Mouse (Mus musculus) heart, adult 9 months (tissue): ENCODE measurements at regions not wholly inside any gene's neighbourhood (a gene's known extent, or its start where the extent isn't known, plus 50 kb on each side); places are given as distances from the start of the nearest gene placed in this dataset.
"Not testable (repeated sequence)": the region's sequence is repeated elsewhere in the genome, so short reads cannot be mapped to it uniquely, and the experiment has no call there.

Experiments used
- DNase-seq, 2 experiments: peaks; one replicate each; pipeline ENCODE4 v3.0.0; 2022; ENCODE audit warnings: low spot score in 2 of 2

- DNase-seq = no peak
Observed at GRCm38 (mm10) chr11:24925135-24925534, 847.3 kb downstream of the Bcl11a start.

GRCm38 (mm10) chr11:24943646-24944045 is 865.8 kb downstream of the Bcl11a start:
- no peak for DNase-seq

- no peak for DNase-seq
Observed at GRCm38 (mm10) chr11:24951161-24951560, 873.3 kb downstream of the Bcl11a start.

DNA sequence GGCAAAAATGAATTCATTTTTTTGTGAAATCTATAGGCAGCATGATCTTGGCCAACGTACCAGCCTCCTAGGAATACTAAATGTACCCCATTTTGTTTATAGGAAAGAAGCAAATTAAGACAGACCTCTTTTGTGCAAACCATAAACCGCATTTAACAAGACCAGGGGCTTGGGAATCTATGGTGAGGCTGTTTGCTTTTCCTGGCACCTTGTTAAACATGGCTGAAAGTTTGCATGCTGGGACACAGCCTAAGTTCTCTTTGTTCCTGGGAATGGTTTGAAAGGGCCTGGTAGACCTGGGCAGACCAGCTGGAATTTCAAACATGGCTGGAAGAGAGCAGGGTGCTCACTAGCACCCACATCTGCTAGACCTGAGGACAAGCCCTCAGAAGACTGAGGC is 894.5 kb downstream of the Bcl11a start:
- no peak for DNase-seq

GRCm38 (mm10) chr11:24980193-24980665 is 902.4 kb downstream of the Bcl11a start:
- DNase-seq = no peak

DNA sequence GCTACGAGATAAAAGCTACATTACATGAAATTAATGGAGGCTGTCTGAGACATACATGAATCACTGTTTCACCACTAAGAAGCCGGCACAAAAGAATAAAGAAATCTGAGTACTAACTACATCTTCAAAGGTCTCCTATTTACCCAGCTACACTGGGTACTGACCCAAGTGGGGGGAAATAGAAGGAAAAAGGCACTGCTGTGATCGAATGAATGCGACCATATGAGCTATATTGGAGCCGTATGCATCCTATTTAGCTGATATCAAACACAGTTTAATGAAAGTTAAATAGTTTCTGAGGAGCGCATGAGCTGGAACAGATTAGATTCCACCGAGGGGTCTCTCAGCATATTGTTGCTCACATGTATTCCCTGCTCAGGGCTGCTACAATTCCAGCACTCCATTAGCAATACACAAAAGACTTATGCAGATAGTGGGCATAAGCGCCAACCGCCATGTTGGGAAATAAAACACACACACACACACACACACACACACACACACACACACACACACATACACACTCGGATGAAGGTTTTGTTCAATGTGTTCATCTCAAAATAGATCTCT is 905.3 kb downstream of the Bcl11a start:
- no peak for DNase-seq

DNA sequence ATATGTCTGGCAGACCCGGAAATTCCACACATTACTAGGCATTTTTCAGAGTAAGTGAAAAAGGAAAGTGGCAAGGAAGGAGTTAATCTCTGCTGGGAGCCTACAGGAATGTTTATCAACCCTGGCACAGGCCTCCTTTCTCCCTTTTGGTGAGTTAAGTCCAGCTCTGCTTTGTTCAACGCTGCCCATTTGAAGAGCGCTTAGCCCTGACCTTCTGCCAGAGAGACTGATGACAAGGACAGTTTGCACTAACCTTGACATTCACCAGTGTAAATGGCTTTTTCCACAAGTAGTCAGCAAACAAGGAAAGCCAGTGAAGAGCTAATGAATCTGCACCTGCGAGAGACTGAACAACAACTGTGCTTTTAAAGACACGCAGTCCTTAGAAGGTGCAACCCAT is 927.6 kb downstream of the Bcl11a start:
- DNase-seq = peak in 1 of 2 experiments; percentile 1

GRCm38 (mm10) chr11:25026786-25027185 is 948.9 kb downstream of the Bcl11a start:
- DNase-seq = no peak

DNA sequence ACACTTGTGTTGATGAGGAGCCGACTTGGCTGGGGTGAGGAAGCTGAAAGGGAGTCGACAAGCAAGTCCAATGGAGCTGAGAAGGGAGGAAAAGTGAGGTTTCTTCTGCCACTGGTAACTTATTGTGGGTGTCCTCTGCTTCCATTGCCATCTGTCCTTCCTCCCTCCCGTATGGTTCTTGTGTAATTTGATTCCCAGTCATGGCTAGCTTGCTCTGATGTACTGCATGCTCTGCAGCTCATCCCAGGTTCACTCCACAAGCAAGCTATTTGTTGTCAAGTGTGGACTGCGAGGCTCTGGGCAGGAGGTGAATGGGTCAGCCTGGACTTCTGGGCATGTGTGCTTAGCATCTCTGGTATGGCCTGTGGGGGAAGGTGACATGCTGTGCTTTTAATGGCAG is 963.1 kb downstream of the Bcl11a start:
- no peak for DNase-seq

DNA sequence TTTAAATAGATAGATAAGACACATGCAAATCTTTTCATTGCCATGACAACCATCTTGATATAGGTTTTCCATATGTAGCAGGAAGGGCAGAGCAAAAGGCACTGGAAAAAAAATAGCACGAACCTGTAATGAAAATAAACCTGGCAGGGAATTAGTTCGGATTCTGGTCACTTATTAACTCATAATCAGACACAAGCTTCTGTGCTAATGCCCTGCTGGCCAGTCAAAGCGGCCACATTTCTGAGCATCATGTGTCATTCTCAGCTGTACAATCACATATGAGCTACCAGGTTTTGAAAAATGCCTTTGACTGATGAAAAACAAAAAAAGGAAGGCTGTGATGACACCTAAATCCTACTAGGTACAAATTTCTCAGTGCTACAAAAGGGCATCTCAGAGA is 964.9 kb downstream of the Bcl11a start:
- no peak for DNase-seq

GRCm38 (mm10) chr11:25045339-25045738 is 967.5 kb downstream of the Bcl11a start:
- no peak for DNase-seq

- DNase-seq = no peak
Observed at GRCm38 (mm10) chr11:25045977-25046376, 968.1 kb downstream of the Bcl11a start.

DNA sequence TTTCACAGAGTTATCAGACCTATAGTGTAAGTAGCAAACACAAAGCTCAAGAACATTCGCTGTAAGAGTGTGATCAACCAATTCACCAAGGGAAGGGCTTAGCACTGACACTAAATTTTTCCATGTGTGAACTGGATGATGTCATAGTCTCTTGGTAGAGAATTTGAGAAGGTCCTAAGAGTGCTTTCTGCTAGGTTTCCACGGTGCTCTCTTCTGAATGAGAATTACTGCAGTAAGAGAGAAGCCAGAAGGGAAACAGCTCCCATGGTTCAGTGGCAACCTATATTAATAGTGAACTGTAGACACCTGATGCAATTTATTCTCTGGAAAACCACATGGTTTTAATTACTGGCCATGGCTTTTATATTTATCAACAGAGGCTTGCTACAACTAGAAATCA is 977.8 kb downstream of the Bcl11a start:
- no peak for DNase-seq

DNA sequence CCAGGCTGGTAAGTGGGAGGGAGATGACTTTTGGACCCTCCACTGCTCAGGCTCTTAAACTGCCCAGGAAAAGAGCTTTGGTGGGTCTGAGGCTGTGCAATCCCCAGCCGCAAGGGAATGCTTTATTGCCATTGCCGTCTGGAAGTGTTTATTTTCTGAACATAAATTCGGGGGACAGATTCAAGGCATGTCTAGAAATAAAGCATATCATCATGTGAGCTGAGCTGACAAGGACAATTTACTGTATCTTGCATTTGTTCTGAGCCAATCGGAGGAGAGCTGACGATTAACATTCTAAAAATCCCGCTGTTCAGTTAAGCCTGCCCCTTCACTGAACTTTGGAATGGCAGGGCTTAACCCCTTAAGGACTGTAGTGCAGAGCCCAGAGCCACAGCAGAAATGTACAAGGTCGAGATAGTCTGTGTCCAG is 979.3 kb downstream of the Bcl11a start:
- DNase-seq = no peak

DNA sequence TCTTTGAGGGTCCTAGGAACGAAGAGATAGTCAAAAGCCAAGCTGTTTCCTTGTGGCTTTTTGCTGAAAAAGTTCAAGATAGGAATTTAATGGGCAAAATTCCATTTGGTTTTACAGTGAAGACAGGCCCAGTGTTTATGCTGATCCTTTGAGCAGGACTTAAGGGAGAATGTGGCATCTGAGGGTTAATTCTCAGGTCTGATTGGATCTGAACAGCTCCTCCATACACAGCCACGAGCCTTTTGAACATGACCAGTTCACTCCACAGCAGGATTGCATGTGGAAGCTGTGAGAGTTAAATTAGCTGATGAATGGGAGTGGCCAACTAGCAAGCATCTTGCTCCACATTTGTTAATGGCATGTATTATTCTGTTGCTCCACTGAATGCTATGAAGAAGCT is 979.7 kb downstream of the Bcl11a start:
- no peak for DNase-seq

DNA sequence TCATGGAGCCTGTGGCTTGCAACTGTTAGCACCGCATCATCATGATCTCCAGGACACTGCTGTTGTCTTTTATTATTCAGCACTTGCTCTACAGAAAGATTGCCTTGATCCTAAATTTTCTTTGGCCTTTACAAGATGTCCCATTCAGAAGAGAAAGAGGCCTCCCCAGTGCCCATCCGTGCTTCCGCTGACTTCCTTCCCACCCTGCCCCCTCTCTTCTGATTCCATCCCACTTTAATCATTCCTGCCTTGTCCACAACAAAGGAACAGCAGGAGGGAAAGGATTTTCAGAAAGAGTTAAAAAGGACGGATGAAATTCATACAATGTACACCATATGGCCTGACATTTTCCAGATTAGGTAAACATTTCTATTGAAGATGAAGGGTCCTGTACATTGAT is 985.2 kb downstream of the Bcl11a start:
- no peak for DNase-seq

DNA sequence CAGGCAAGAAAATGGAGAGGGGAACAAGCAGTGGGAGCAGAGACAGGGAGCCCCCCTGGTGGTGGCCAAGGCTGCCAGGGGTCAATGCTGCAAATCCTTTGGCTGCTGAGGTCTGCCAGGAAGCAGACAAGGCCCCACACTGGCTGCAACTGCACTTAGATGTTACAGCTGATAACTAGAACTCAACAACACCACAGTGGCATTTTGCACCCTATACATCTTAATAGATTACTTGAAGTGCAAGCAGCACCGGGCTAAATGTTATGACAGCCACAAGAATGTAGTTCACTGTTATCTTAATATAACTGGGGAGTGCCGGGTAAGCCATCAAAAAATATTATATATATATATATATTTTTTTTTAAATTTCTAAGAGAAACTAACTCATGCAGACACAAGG is 986.1 kb downstream of the Bcl11a start:
- no peak for DNase-seq

- DNase-seq = not testable (repeated sequence)
Observed at GRCm38 (mm10) chr11:25099976-25100375, 1022.1 kb downstream of the Bcl11a start.

DNA sequence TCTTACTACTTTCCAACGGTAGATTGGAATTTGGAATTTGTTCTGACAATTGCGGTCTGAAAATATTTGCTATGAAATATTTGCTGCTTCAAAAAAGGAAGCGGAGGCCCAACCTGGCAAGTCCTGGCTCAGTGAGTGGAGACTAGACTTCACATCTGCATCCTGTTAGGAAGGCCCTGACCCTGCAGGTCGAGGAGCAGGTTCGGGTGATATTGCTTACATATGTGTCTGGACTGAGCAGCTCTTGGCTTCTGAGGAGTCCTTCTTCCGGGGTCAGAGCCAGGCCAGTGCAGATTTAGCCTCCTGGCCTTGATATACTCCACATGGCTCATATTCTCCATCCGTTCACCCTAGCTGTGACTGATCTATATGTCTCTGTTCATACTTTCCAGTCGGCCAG is 1026.6 kb downstream of the Bcl11a start:
- no peak for DNase-seq

- no peak for DNase-seq
Observed at GRCm38 (mm10) chr11:25124458-25124857, 1046.6 kb downstream of the Bcl11a start.

DNA sequence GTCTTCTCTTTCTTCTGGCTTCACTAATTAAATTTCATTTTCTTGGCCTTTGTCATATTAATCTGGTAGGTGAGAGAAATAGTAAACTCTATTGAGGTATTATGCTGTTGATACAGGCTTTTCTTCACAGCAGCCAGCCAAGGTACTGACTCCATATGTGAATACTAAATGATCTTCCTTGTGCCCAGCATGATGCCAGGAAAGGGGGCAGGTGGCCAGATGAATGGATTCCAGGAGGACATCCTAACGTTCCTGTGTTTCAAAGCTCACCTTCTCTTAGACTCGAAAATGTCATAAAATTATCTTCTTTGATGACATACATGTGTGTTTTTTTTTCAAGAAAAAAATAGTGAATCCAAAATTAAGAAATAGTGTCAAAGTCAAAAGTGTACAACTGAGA is 1064.4 kb downstream of the Bcl11a start:
- DNase-seq = no peak

- DNase-seq = no peak
Observed at GRCm38 (mm10) chr11:25142833-25143232, 1065.0 kb downstream of the Bcl11a start.

GRCm38 (mm10) chr11:25147287-25147686 is 1063.3 kb downstream of the 5730522E02Rik start:
- DNase-seq = no peak

- DNase-seq = no peak
Observed at GRCm38 (mm10) chr11:25156705-25157104, 1053.9 kb downstream of the 5730522E02Rik start.
